Mouse (Mus musculus) thymus, adult 2 months (tissue): ENCODE measurements around the gene Tenm1.

Experiments used
- CTCF ChIP-seq: fragments of 200-500 bp; IDR thresholded peaks from 2 replicates; pipeline ENCODE4 v1.5.1; 2012; ENCODE audit warnings: mild to moderate bottlenecking, control low read depth, low read length, moderate library complexity, borderline replicate concordance; ENCODE audit not compliant: control insufficient read depth, poor library complexity, insufficient read depth; ENCODE audit errors: extremely low read depth
- POLR2A ChIP-seq: fragments of 200-500 bp; IDR thresholded peaks from 2 replicates; pipeline ENCODE4 v1.6.1; 2012; ENCODE audit warnings: mild to moderate bottlenecking, low read length, control low read depth, moderate library complexity; ENCODE audit not compliant: control insufficient read depth, poor library complexity, insufficient read depth; ENCODE audit errors: extremely low read depth

- TF ChIP-seq CTCF = no peak
- TF ChIP-seq POLR2A = no peak
These were observed 880.4 kb downstream of the Tenm1 start for GRCm38 (mm10) chrX:42548513-42548912.
